In the genomic region with DNA sequence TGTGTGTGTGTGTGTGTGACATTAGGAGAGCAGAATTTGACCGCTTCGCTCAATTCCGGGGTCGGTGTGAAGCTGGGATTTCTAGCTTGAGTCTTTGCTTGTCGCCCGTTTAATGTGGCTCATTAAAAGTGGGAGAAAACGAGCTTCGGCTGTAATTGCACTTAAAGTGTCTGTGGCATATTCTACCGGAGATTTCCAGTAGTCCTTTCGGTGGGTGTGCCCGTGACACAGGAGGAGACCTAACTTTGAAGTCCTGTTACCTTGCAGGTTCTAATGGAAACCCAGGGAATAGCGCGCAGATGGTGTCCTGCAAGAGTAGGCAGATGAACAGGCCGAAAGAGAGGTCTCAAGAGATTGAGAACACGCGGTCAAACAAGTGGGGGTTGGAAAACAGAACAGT, we compare ENCODE assay signal across 8 mouse cellular contexts. TPM values are rescaled to one million over a fixed set of nuclear protein-coding genes. Genes with fewer than 3 reads are reported as not detected.
A peak's percentile ranks its signal among the peaks of the same experiment; 100 is the strongest.
DNase-seq lines count a peak whose midpoint lies in the region; ATAC-seq and TF ChIP-seq lines count a peak whose summit lies in the region.

No protein-coding gene starts in this region.

- TF ChIP-seq CTCF in spleen, adult 2 months (IDR thresholded peaks at IDR 0.05; ENCODE audit: extremely low read depth, insufficient read depth, insufficient read length, insufficient replicate concordance), result no peak

- H3K4me3 ChIP-seq in spleen, adult 2 months (ENCODE audit: extremely low read depth, insufficient read depth, insufficient read length), result peak overlapping the region; percentile 94
- peak overlapping the region; percentile 94 for H3K4me3 ChIP-seq in hindbrain, embryonic 13.5 days
- H3K4me3 ChIP-seq in midbrain, embryonic 16.5 days (ENCODE audit: low read depth, low read length), result peak overlapping the region; percentile 68

- H3K27me3 ChIP-seq in spleen, adult 2 months (ENCODE audit: control insufficient read depth, insufficient read depth, low read length), result no peaks in the 10 kb centered on the region
- H3K27me3 ChIP-seq in hindbrain, embryonic 13.5 days, result no peaks in the 10 kb centered on the region
- 0 out of 2 replicates have a peak, but pooled peaks cover 3% of the 10 kb centered on the region for H3K27me3 ChIP-seq in midbrain, embryonic 16.5 days (ENCODE audit: control insufficient read depth, insufficient read depth, low read depth, low read length)

- no peak for TF ChIP-seq POLR2A in spleen, adult 2 months (IDR thresholded peaks at IDR 0.05; ENCODE audit: low read depth, low read length)

- H3K27ac ChIP-seq in spleen, adult 2 months (ENCODE audit: insufficient read depth, low read length), result no peak overlapping the region
- no peak overlapping the region for H3K27ac ChIP-seq in hindbrain, embryonic 13.5 days
- no peak overlapping the region for H3K27ac ChIP-seq in midbrain, embryonic 16.5 days (ENCODE audit: low read length)

- peak; percentile 8 for DNase-seq in adrenal gland, postnatal 14 days
- DNase-seq in adrenal gland, postnatal 25 days, result no peak
- no peak for DNase-seq in spleen, adult 2 months (ENCODE audit: low read depth in 1 of 2, low spot score in 2 of 2)
- no peak for DNase-seq in spleen, adult 18-20 months
- no peak for DNase-seq in spleen, postnatal 14 days (ENCODE audit: low spot score in 2 of 2)
- DNase-seq in left cerebral cortex, adult 9 months (ENCODE audit: low spot score in 2 of 2), result no peak

- no peaks in the 10 kb centered on the region for H3K36me3 ChIP-seq in spleen, adult 2 months (ENCODE audit: control insufficient read depth, insufficient read depth, low read length)
- no peaks in the 10 kb centered on the region for H3K36me3 ChIP-seq in hindbrain, embryonic 13.5 days
- no peaks in the 10 kb centered on the region for H3K36me3 ChIP-seq in midbrain, embryonic 16.5 days (ENCODE audit: control insufficient read depth, insufficient read depth, low read length)

- H3K9me3 ChIP-seq in hindbrain, embryonic 13.5 days, result no peaks in the 10 kb centered on the region
- H3K9me3 ChIP-seq in midbrain, embryonic 16.5 days (replicated peaks; ENCODE audit: control insufficient read depth, low read length, poor library complexity, severe bottlenecking), result no peaks in the 10 kb centered on the region

- peak overlapping the region; percentile 87 for H3K9ac ChIP-seq in hindbrain, embryonic 13.5 days
- peak overlapping the region; percentile 73 for H3K9ac ChIP-seq in midbrain, embryonic 16.5 days (ENCODE audit: low read depth, low read length)

- H3K4me1 ChIP-seq in spleen, adult 2 months (ENCODE audit: control insufficient read depth, insufficient read depth, insufficient read length), result peaks cover 7% of the 10 kb centered on the region; the same call in 1 of the 2 replicates
- peaks cover 12% of the 10 kb centered on the region for H3K4me1 ChIP-seq in hindbrain, embryonic 13.5 days (replicated peaks)
- H3K4me1 ChIP-seq in midbrain, embryonic 16.5 days (ENCODE audit: control insufficient read depth, insufficient read depth, low read length), result peaks cover 9% of the 10 kb centered on the region; the same call in 1 of the 2 replicates

- ATAC-seq in hindbrain, embryonic 13.5 days (ENCODE audit: low FRiP score), result no peak
- no peak for ATAC-seq in midbrain, embryonic 16.5 days

- H3K4me2 ChIP-seq in hindbrain, embryonic 13.5 days, result peak overlapping the region; percentile 66
- H3K4me2 ChIP-seq in midbrain, embryonic 16.5 days (ENCODE audit: low read length), result peak overlapping the region; percentile 59

- WGBS in spleen, adult 2 months, result 7% methylated on average over 16 of the region's 16 CpGs
- WGBS in hindbrain, embryonic 13.5 days, result 2% methylated on average over 16 of the region's 16 CpGs
- WGBS in midbrain, embryonic 16.5 days, result 3% methylated on average over 16 of the region's 16 CpGs

RNA-seq across cellular contexts. Expression of a gene that starts 0.8 kb away (rescaled TPM):
- 75.3 and 83.3 TPM in 2 replicates for total RNA-seq in adrenal gland, postnatal 14 days (2021)
- total RNA-seq in adrenal gland, postnatal 25 days (2021), result 67.6 and 73.1 TPM in 2 replicates
- 14.2 and 15.4 TPM in 2 replicates for polyA plus RNA-seq in spleen, adult 2 months (2012; rRNA removed)
- polyA plus RNA-seq in hindbrain, embryonic 13.5 days (2015; fragmentation: Nextera tagmentation; extraction: Ambion mirVana), result 34.3 and 35.7 TPM in 2 replicates
- polyA plus RNA-seq in midbrain, embryonic 16.5 days (2015; fragmentation: Nextera tagmentation; extraction: Ambion mirVana), result 27.5 and 31.8 TPM in 2 replicates
